Comparison of ENCODE assay signal across 8 mouse cellular contexts in the genomic region with DNA sequence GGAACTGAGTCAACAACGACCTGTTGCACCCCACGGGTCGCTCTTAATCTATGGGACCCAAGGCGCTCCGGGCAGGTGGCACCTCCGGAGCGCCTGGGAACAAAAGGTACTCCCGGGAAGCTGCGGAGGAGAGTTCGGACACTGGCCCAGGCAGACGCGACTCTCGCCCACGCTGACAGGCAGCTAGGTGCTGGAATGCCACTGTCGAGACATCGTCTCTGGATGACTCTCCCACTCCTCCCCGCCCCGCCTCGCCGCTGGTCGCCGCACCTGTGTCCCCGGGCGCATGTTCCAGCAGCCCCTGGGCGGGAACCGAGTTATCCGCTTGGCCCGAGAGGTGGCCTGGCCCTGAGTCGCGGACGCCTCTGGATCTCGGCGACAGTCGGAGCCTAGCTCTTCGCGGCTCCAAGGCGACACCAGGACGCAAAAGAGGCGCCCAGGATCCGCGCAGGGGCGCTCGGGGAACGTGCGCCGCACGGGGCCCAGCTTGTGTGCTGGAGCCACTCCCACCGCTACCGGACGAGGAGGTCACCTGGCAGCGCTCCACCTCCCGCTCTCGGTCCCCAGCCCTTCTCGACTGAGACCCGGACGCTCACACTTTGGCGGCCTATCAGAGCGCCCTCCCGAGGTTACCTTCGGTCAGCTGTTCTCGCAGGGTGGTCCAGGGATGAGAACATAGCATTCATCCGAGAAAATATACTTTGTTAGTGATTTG. TPM values are rescaled to one million over a fixed set of nuclear protein-coding genes. Genes with fewer than 3 reads are reported as not detected.
DNase-seq lines count a peak whose midpoint lies in the region; ATAC-seq lines count a peak whose summit lies in the region.

Gene Prrg4 (minus strand): TSS at position 601 of the 715 bp plus-strand sequence.

- H3K9me3 ChIP-seq in limb, embryonic 11.5 days (ENCODE audit: control insufficient read depth, low read length) = no peaks in the 10 kb centered on the region
- no peaks in the 10 kb centered on the region for H3K9me3 ChIP-seq in midbrain, embryonic 12.5 days

- H3K9ac ChIP-seq in limb, embryonic 11.5 days (ENCODE audit: low read length) = peak within 1 kb of the TSS; percentile 56; the same call in 1 of the 2 replicates
- H3K9ac ChIP-seq in midbrain, embryonic 12.5 days (replicated peaks) = peak within 1 kb of the TSS; percentile 60

- DNase-seq in ZHBTc4 (ENCODE audit: low read depth, low spot score) = peak; percentile 87
- DNase-seq in cerebellum, postnatal 4 days (ENCODE audit: low spot score in 2 of 2) = peak; percentile 21 to 47
- peak; percentile 15 to 21 for DNase-seq in gastrocnemius, postnatal 36 days
- DNase-seq in limb, embryonic 11.5 days (ENCODE audit: low spot score) = peak; percentile 74
- peak; percentile 43 for DNase-seq in right cerebral cortex, postnatal 4 days
- DNase-seq in urinary bladder, postnatal 4 days (ENCODE audit: low spot score in 2 of 2) = peak; percentile 64 to 69

- under 1% methylated on average over 61 of the region's 62 CpGs for WGBS in limb, embryonic 11.5 days
- WGBS in midbrain, embryonic 12.5 days = under 1% methylated on average over 60 of the region's 62 CpGs

- H3K36me3 ChIP-seq in limb, embryonic 11.5 days (ENCODE audit: control insufficient read depth, insufficient read depth, low read length) = no peaks in the 10 kb centered on the region
- no peaks in the 10 kb centered on the region for H3K36me3 ChIP-seq in midbrain, embryonic 12.5 days

- H3K4me2 ChIP-seq in limb, embryonic 11.5 days (ENCODE audit: low read depth, severe bottlenecking) = peak within 1 kb of the TSS; percentile 94
- peak within 1 kb of the TSS; percentile 98 for H3K4me2 ChIP-seq in midbrain, embryonic 12.5 days (replicated peaks)

- ATAC-seq in inflammation-experienced regulatory T-cells, adult 6 months = peak; percentile 53
- ATAC-seq in limb, embryonic 11.5 days (ENCODE audit: insufficient number of reproducible peaks, low FRiP score, low TSS enrichment, low read depth) = peak; percentile 58
- peak; percentile 77 for ATAC-seq in midbrain, embryonic 12.5 days (ENCODE audit: low FRiP score, low read depth)

- peaks cover 8% of the 10 kb centered on the region; the same call in 1 of the 2 replicates for H3K27me3 ChIP-seq in limb, embryonic 11.5 days (ENCODE audit: control insufficient read depth, insufficient read depth, low read length)
- H3K27me3 ChIP-seq in midbrain, embryonic 12.5 days = peaks cover 30% of the 10 kb centered on the region

- 0 out of 2 replicates have a peak, but pooled peaks cover 3% of the 10 kb centered on the region for H3K4me1 ChIP-seq in limb, embryonic 11.5 days (ENCODE audit: control insufficient read depth, insufficient read depth, low read length)
- H3K4me1 ChIP-seq in midbrain, embryonic 12.5 days = peaks cover 9% of the 10 kb centered on the region; the same call in 1 of the 2 replicates

- intact Hi-C loops in gastrocnemius, postnatal 36 days (cut with DNase I) = no loop called here

- no peak within 1 kb of the TSS for H3K27ac ChIP-seq in limb, embryonic 11.5 days (replicated peaks; ENCODE audit: low read depth, low read length)
- no peak within 1 kb of the TSS for H3K27ac ChIP-seq in midbrain, embryonic 12.5 days (replicated peaks)

- peak within 1 kb of the TSS; percentile 52 for H3K4me3 ChIP-seq in limb, embryonic 11.5 days (ENCODE audit: low read depth, low read length)
- H3K4me3 ChIP-seq in midbrain, embryonic 12.5 days = peak within 1 kb of the TSS; percentile 58

RNA-seq across cellular contexts. Expression of gene Prrg4, which starts in this region (rescaled TPM):
- under 1 TPM in 1 of 2 experiments, not detected in 1; 0.25 TPM for total RNA-seq in gastrocnemius, postnatal 36 days (2021)
- 1 to 10 TPM in 1 of 3 experiments, under 1 TPM in 2; 0.18 to 1.6 (median 0.46) TPM for polyA plus RNA-seq in inflammation-experienced regulatory T-cells, adult 6 months (2017; shearing (Covaris generic))
- 0.68 and 0.96 TPM in 2 replicates for polyA plus RNA-seq in limb, embryonic 11.5 days (2014; fragmentation: Nextera tagmentation; extraction: Ambion mirVana)
- 0.43 and 0.73 TPM in 2 replicates for polyA plus RNA-seq in midbrain, embryonic 12.5 days (2016; fragmentation: Nextera tagmentation; extraction: Ambion mirVana)

Comparison
In these comparisons a context has a peak if more than half of its experiments do, and no peak if none do; other contexts are left out.
1. Peak in DNase-seq in gastrocnemius, postnatal 36 days; RNA of the gene not detected or under 1 TPM.
2. Peak in DNase-seq, ATAC-seq, H3K4me3 ChIP-seq, H3K9ac ChIP-seq and H3K4me2 ChIP-seq in limb, embryonic 11.5 days; RNA of the gene not detected or under 1 TPM.
3. Peak in ATAC-seq, H3K4me3 ChIP-seq, H3K9ac ChIP-seq and H3K4me2 ChIP-seq in midbrain, embryonic 12.5 days; RNA of the gene not detected or under 1 TPM.
4. DNase-seq: peak in every context shown above with its lines; median percentile 87 in ZHBTc4; 74 in limb, embryonic 11.5 days; 66 in urinary bladder, postnatal 4 days; 43 in right cerebral cortex, postnatal 4 days; 34 in cerebellum, postnatal 4 days; 18 in gastrocnemius, postnatal 36 days.